Comparison of ENCODE assay signal across 9 mouse cellular contexts in the genomic region with DNA sequence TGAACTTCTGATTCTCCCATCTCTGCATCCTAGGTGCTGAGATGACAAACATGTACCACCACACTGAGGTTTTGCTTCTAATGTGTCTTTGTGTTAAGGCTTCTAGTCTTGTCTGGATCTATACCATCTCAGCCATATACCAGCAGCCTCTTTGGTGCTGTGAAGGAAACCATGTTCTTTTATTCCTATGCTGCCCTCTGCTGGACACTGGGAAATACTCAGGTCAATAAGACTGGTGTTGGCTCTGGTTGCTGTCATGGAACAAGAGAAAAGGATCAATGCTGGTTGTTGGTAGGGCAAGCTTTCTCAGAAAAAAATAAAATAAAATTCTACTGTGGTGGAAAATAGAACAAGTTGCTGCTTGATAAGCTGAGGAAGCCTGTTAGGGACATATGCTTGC. TPM values are rescaled to one million over a fixed set of nuclear protein-coding genes. Genes with fewer than 3 reads are reported as not detected.
DNase-seq lines count a peak whose midpoint lies in the region; ATAC-seq and TF ChIP-seq lines count a peak whose summit lies in the region.
"Had no signal": no experiment of that assay in that cellular context is flagged by ENCODE, and none has a peak within 500 bp of the region (broad histone marks: within the 10 kb centered on the region; RNA-seq: fewer than 3 reads in every experiment).

No protein-coding gene starts in this region.

- H3K27ac ChIP-seq in forebrain, embryonic 10.5 days: no peak overlapping the region
- H3K27ac ChIP-seq in forebrain, embryonic 15.5 days (replicated peaks): no peak overlapping the region
- no peak overlapping the region for H3K27ac ChIP-seq in layer of hippocampus, adult 2 months
- H3K27ac ChIP-seq: lung, embryonic 15.5 days had no signal

- no peak overlapping the region for H3K9ac ChIP-seq in forebrain, embryonic 15.5 days (replicated peaks)
- H3K9ac ChIP-seq: lung, embryonic 15.5 days had no signal

- peak; percentile 76 for TF ChIP-seq CTCF in layer of hippocampus, adult 2 months (conservative IDR thresholded peaks at IDR 0.05)

- no peaks in the 10 kb centered on the region for H3K9me3 ChIP-seq in forebrain, embryonic 10.5 days
- no peaks in the 10 kb centered on the region for H3K9me3 ChIP-seq in forebrain, embryonic 15.5 days
- H3K9me3 ChIP-seq: lung, embryonic 15.5 days had no signal

- no peak for ATAC-seq in forebrain, embryonic 15.5 days (replicated peaks)

- H3K27me3 ChIP-seq in forebrain, embryonic 10.5 days (ENCODE audit: poor library complexity, severe bottlenecking): no peaks in the 10 kb centered on the region
- H3K27me3 ChIP-seq in forebrain, embryonic 15.5 days: no peaks in the 10 kb centered on the region
- H3K27me3 ChIP-seq: lung, embryonic 15.5 days had no signal

- H3K4me3 ChIP-seq in forebrain, embryonic 10.5 days: no peak overlapping the region
- H3K4me3 ChIP-seq in forebrain, embryonic 15.5 days: no peak overlapping the region
- H3K4me3 ChIP-seq in layer of hippocampus, adult 2 months: no peak overlapping the region
- H3K4me3 ChIP-seq: lung, embryonic 15.5 days had no signal

- H3K4me2 ChIP-seq in forebrain, embryonic 15.5 days (replicated peaks): no peak overlapping the region
- H3K4me2 ChIP-seq: lung, embryonic 15.5 days had no signal

- no peaks in the 10 kb centered on the region for H3K36me3 ChIP-seq in forebrain, embryonic 10.5 days (replicated peaks)
- no peaks in the 10 kb centered on the region for H3K36me3 ChIP-seq in forebrain, embryonic 15.5 days
- H3K36me3 ChIP-seq: lung, embryonic 15.5 days had no signal

- H3K4me1 ChIP-seq in forebrain, embryonic 10.5 days: no peaks in the 10 kb centered on the region
- H3K4me1 ChIP-seq in forebrain, embryonic 15.5 days: no peaks in the 10 kb centered on the region
- H3K4me1 ChIP-seq: lung, embryonic 15.5 days had no signal

- DNase-seq in forebrain, embryonic 10.5 days (ENCODE audit: extremely low spot score, low spot score): peak; percentile 44
- DNase-seq in thymus, postnatal 0 days (ENCODE audit: low spot score): peak; percentile 16
- no peak for DNase-seq in thymus, postnatal 25 days
- DNase-seq in frontal cortex, postnatal 25 days (ENCODE audit: low spot score in 2 of 2): peak; percentile 2 to 9
- peak; percentile 6 to 29 for DNase-seq in layer of hippocampus, adult 2 months (ENCODE audit: low spot score in 2 of 2)
- peak; percentile 6 for DNase-seq in mesoderm, embryonic 11.5 days (ENCODE audit: low read depth, low spot score)
- DNase-seq in thymus, postnatal 14 days: no peak

RNA-seq across cellular contexts. Expression of a gene that starts 15.6 kb away (rescaled TPM):
- polyA plus RNA-seq in forebrain, embryonic 10.5 days (2016; fragmentation: Nextera tagmentation; extraction: Ambion mirVana): not detected in 2 replicates
- not detected in 2 replicates for polyA plus RNA-seq in forebrain, embryonic 15.5 days (2015; fragmentation: Nextera tagmentation; extraction: Ambion mirVana)
- 0.35 and 0.48 TPM in 2 replicates for polyA plus RNA-seq in thymus, postnatal 0 days (2015; fragmentation: Nextera tagmentation; extraction: Ambion mirVana)
- total RNA-seq in layer of hippocampus, adult 2 months (2021): not detected

RNA-seq across cellular contexts. Expression of a gene that starts 35.7 kb away (rescaled TPM):
- polyA plus RNA-seq in forebrain, embryonic 10.5 days (2016; fragmentation: Nextera tagmentation; extraction: Ambion mirVana): not detected in 2 replicates
- not detected in 2 replicates for polyA plus RNA-seq in forebrain, embryonic 15.5 days (2015; fragmentation: Nextera tagmentation; extraction: Ambion mirVana)
- 0.18 TPM in 2 replicates for polyA plus RNA-seq in thymus, postnatal 0 days (2015; fragmentation: Nextera tagmentation; extraction: Ambion mirVana)
- total RNA-seq in layer of hippocampus, adult 2 months (2021): not detected

RNA-seq across cellular contexts. Expression of a gene that starts 47.4 kb away (rescaled TPM):
- not detected in 2 replicates for polyA plus RNA-seq in forebrain, embryonic 10.5 days (2016; fragmentation: Nextera tagmentation; extraction: Ambion mirVana)
- not detected in 2 replicates for polyA plus RNA-seq in forebrain, embryonic 15.5 days (2015; fragmentation: Nextera tagmentation; extraction: Ambion mirVana)
- 0.25 and 0.26 TPM in 2 replicates for polyA plus RNA-seq in thymus, postnatal 0 days (2015; fragmentation: Nextera tagmentation; extraction: Ambion mirVana)
- not detected for total RNA-seq in layer of hippocampus, adult 2 months (2021)
- polyA plus RNA-seq: lung, embryonic 15.5 days had no signal

Comparison
In these comparisons a context has a peak if more than half of its experiments do, and no peak if none do; other contexts are left out.
1. DNase-seq: peak in forebrain, embryonic 10.5 days (single experiment), thymus, postnatal 0 days (single experiment), frontal cortex, postnatal 25 days (2 of 2), layer of hippocampus, adult 2 months (2 of 2) and mesoderm, embryonic 11.5 days (single experiment); none in thymus, postnatal 25 days (single experiment) and thymus, postnatal 14 days (single experiment).